Comparison of ENCODE assay signal across 11 mouse cellular contexts in genomic region chr13:70685825-70686224, GRCm38 (mm10).
"Had no signal": no experiment of that assay in that cellular context is flagged by ENCODE, and none has a peak within 500 bp of the region (broad histone marks: within the 10 kb centered on the region; RNA-seq: fewer than 3 reads in every experiment).

No protein-coding gene starts in this region.

- H3K27ac ChIP-seq: liver, embryonic 12.5 days; liver, embryonic 14.5 days; lung, embryonic 15.5 days; midbrain, embryonic 12.5 days; neural tube, embryonic 12.5 days; stomach, embryonic 15.5 days; stomach, postnatal 0 days had no signal

- H3K4me2 ChIP-seq: liver, embryonic 12.5 days; lung, embryonic 15.5 days; midbrain, embryonic 12.5 days; neural tube, embryonic 12.5 days; stomach, embryonic 15.5 days had no signal

- H3K27me3 ChIP-seq: liver, embryonic 12.5 days; lung, embryonic 15.5 days; midbrain, embryonic 12.5 days; neural tube, embryonic 12.5 days; stomach, embryonic 15.5 days had no signal

- H3K9ac ChIP-seq: liver, embryonic 12.5 days; liver, embryonic 14.5 days; lung, embryonic 15.5 days; midbrain, embryonic 12.5 days; neural tube, embryonic 12.5 days; stomach, embryonic 15.5 days had no signal

- H3K4me1 ChIP-seq: liver, embryonic 12.5 days had no signal

- H3K9me3 ChIP-seq: liver, embryonic 12.5 days; lung, embryonic 15.5 days; midbrain, embryonic 12.5 days; neural tube, embryonic 12.5 days; stomach, embryonic 15.5 days had no signal

- DNase-seq: right cerebral cortex, postnatal 14 days; thymus, adult 2 months; thymus, postnatal 25 days; thymus, postnatal 4 days had no signal

- H3K36me3 ChIP-seq: liver, embryonic 12.5 days; lung, embryonic 15.5 days; midbrain, embryonic 12.5 days; neural tube, embryonic 12.5 days; stomach, embryonic 15.5 days had no signal

- ATAC-seq: liver, embryonic 12.5 days had no signal

- H3K4me3 ChIP-seq: liver, embryonic 12.5 days; lung, embryonic 15.5 days; midbrain, embryonic 12.5 days; neural tube, embryonic 12.5 days; stomach, embryonic 15.5 days had no signal
